Mouse (Mus musculus) cerebellum, adult 9-10 months (tissue): ENCODE results near the gene Pirb.
A peak's percentile ranks its signal among the peaks of the same experiment; 100 is the strongest.

Source experiments
- DNase-seq: peaks from one replicate; pipeline ENCODE4 v3.0.0; 2022

The Pirb gene

DNA sequence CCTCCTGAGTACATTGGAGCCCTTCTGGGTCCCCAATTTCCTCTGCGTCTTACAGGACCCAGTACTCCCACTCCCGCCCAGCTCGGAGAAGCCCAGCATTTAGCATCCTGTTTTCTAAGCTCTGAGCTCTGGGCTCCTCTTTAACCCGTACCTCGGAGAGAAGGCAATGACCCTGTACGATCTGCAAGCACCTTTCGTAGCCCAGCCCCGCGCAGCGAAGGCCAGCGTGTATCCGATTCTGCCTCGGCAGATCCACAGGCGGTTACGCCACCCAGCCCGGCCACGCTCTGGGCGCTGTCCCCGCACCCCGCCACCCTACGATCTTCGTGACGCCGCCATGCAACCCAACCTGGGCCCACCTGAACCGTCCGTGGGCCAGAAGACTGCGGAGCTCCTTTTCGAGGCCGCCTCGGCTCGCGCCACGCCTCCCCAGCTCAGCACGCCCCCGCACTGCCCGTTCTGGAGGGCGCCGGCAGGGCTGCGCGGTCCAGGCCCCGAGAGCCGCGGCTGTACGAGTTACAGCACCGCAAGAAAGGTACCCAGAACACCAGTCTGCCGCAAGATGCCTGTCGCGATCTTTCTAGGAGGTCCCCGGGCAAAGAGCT, 27.7 kb downstream of the Pirb start, which contains the start of gene Tsen34:
TSS of gene Tsen34 (plus strand) at position 482 of the 605 bp plus-strand sequence.
- no peak for DNase-seq

DNA sequence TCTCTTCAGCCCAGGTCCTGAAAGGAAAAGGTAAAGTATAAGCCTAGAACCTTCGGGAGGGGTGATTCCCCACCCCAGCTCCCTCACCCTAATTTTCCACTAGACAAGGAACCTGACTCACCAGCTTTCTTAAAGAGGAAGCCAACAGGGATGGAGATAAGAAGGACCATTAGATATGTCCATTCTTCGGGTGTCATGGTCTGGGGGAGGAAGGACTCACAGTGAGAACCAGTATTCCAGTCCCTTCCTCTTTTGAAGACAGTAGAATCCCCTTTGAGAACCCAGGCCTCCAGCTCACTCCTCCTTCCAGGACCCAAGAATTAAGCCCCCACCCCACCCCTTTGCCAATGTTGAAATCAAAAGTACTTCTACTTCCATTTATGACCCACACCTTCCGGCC, 28.3 kb downstream of the Pirb start:
- DNase-seq: no peak

DNA sequence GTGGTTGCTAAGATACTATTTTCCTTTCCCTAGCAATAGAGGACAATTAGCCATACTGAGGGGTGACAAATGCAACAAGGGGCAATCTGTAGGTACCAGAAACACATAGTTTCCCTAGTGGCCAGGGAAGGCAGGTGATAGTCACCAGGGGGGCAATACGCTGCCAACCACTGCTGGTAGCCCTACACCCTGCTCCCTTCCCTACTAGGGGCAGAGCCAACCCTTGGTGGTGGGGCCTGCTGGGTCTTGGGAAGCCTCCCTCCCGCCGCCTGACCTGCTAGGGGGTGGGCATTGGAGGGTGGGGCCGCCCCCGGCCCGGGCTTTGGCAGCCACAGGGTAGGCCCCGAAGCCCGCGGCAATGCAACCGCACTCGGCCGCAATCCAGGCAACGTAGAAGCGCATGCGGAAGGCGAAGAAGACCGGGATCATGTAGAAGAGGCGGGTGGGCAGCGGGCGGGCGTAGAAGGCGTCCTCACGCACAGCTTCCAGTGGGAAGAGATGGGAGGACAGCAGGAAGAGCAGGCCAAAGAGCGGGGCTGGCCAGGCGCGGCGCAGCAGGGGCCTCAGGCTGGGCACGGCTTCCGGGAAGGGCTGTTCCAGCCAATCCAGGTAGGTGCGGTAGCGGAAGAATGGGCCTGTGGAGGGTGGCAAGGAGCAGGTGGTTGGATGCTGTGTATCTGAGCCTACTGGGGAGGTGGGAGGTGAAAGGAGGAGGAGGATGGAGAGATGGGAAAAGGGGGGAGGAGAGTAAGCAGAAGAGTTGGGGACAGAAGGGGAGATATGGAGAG, 34.6 kb downstream of the Pirb start:
- DNase-seq: peak; percentile 71

DNA sequence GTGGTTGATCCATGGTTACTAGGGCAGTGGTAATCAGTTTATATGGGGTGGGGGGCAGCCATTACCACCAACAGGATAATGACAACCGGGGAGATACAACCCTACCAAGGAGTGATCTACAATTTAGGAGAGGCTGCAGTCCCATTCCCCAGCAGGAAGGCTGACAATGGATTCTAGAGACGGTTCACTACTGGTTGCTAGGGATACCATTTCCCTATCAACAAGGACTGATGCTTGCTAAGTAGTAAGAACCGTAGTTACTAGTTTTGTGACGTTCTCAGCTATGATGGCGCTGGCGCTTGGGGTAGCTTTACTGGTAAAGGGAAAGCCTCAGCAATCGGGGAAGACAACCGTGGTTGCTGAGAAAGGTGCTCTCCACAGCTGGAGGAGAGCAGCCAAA, 35.5 kb downstream of the Pirb start:
- peak; percentile 27 for DNase-seq

DNA sequence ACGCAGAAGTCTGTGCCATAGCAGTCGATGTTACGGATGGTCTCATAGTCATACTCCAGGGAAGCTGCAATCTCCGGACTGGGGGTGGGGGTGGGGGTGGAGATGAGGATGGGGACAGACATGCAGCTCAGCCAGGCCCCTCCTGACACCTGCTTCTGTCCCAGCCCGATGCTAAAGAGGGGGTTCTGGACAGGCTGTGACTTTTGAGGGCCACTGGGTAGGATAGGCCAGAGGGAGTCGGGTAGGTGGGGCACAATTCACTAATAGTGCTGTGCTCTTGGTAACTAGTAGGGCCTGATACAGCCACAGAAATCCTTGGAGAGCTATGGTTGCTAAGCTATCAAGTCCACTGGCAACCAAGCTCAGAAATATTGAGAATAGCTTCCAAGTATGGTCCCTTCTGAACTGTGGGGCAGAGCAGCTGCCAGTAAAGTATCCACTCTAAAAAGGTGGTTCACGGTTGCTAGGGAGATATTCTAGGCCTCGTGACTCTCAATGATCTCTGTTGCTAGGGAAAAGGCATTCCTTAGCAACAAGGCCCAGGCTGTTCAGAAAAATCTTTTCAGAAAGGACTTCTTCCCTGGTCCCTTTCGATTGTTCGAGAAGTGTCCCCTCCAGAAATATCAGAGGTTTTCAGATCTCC, 36.2 kb downstream of the Pirb start:
- DNase-seq: no peak

DNA sequence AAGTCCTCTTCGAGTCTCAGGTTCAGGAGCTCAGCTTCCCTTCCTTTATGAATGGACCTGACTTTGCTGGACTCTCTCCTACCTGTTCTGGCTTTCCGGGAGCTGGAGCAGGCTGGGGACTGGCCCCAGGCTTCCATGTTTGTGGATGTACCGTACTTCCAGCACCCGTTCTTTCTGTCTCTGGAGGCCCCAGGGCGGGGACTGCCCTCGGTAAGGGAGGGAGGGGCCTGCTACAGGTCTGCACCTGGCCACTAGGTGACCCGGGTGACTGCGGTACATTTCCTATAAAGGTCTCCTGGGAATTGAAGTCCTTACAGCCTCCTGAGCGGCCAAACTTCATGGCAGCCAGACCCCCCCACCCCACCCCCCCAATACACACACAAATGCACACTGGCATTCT, 42.8 kb downstream of the Pirb start, which contains the start of gene Tmc4:
TSS of gene Tmc4 (minus strand) at position 212 of the 400 bp plus-strand sequence.
- no peak for DNase-seq

DNA sequence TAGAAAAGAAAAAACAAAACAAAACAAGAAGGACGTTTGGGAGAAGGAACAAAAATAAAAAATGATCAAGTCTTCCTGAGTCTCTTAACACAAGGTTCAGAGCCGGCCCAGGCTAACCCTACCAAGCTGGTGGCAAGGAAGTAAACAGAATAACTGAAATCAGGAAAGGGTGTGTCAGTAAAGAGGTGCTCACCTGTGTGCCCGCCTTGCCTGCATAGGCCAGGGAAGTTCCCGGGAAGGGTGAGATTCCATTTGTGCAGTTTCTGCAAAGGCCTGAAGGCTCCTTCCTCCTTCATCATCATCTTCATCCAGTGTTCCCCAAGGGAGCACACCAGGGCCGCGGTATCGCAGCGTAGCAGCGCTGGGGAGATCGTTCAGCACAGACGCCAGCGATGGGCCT, 43.8 kb downstream of the Pirb start:
- DNase-seq: no peak

DNA sequence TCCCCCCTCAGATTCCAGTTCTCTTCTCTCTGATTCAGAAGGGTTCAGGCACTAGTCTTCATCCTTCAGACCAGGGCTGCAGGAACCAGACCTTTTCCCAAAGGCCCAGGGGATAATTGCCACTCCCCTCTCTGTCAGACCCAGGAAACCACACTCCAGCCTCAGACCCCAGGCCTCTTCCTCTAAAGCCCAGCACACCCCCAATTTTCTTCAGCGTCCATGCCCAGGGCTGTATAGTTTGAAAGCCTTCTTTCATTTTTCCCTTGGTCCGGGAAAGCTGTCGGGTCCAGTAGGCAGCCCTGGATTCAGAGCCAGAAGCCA, 45.0 kb downstream of the Pirb start:
- DNase-seq: no peak

DNA sequence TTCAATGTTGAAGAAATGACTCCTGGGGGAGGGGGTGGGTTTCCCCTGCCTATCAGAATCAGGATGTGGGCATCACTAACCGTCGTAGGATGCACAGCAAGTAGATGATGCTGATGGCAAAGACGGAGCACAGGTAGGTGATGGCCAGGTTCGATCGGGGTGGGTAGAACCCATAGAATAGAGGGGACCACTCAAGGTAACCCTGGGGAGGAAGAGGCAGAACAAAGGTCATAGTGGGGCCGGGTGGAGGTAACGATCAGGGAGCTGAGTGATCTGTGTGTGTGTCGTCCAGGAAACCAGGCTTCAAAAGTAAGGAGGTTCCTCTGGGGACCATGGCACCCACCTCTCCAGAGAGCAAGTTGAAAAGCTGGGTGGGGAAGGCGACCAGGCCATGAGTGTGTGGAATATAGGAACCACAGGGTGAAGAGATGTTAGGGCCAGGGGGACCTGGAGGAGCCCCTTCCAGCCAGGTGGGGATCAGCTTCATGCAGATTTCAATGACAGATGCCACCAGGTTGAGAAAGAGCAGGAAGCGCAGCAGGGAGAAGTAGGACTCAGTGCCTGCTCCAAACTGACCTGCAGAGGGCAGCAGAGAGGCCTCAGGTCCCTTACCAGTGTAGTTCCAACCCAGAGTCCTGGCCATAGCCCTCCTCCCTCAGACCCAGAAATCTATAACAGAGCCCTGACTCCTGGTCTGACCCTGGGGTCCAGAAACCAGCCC, 45.5 kb downstream of the Pirb start:
- peak; percentile 85 for DNase-seq

DNA sequence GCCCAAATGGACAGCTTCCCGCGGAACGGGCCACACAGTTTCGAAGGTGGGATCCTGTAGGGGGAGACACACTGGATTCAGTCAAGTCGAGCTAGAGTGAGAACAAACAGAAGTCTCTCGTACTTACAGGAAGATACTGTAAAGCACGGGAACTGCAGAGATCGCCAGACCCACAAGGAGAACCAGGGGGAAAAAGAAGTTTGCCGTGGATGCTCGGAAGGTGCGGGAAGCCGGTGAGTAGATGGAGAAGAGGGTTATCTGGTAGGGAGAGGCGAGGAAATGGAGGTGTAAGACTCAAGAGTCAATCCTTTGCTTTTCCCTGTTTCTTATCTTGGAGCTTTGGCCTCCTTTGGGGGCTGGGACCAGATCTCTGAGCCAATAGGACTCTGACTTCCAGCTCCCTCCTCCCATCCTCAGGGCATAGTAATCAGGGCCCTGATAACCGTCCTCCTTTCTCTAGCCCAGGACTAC, 53.2 kb downstream of the Pirb start:
- DNase-seq: no peak

DNA sequence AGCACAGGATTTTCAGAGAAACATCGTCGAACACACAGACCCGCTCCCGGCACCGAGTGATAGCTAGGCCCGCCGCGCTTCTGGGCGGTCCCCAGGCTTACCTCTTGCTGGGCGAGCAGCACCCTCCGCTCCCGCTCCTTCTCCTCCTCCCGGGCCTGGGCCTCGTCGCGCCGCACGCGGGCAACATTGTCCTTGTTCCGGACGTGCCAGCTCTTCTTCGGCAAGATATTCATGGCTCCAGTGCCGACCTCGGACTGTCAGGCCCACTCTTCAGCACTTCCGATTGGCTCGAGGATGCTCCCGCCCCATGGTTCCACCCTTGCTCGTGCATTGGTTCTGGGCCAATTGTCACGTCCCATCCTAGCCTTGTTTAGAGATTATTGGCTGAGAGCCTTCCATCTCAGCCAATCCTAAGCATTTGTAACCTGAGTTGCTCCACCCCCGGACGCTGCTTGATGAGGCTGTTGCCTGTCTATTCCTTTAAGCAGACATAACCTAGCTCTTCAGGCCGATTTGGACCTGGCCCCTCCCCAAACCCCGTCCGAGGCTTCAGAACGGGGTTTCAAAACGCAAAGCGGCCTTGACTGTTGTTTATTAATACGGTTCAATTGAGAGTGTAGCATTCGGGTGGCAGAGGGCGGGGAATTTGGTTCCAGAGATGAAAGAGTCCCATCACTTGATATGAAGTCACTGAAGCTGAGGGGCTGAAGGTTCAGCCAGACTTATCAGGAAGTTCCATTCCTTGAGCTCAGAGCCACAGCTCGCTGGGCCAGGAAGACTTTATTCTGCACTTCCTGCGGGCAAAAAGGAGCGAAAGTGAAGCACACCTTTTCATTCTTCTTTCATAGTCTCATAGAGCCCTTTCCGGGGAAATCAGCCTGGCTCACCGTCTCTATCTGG, 54.7 kb downstream of the Pirb start, which contains the start of gene Leng1:
TSS of gene Leng1 (minus strand) at position 626 of the 900 bp plus-strand sequence.
- DNase-seq: peak; percentile 98

DNA sequence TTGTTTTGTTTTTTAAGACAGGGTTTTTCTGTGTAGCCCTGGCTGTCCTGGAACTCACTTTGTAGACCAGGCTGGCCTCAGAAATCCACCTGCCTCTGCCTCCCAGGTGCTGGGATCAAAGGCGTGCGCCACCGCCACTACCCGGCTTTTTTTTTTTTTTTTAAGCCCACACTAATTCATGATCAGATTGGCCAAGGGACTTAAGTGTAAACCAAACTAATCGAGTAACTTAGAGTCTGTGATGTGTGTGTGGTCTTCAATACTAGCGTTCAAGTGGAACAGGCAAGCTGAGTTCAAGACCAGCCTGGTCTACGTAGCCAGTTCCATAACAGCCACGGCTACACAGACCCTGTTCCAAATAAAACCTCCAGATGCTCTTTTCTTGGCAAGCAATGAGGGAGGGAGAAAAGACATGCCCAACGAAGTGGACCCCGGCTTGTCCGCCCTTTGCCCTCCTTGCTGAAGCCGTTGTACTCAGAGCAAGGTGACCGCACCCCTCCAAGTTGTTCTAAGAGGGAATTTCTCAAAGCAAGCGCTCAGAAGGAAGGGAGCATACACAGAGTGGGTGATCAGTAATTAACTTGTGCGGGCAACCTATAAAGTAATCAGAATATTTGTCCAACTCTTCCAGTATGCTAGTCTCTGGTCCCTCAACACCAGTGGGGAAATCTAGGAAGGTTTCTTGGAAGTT, 55.5 kb downstream of the Pirb start:
- DNase-seq: peak; percentile 52
